Mouse (Mus musculus) cerebellum, adult 2 months (tissue): Measurements from ENCODE around the gene Gm42674. TPM values are rescaled to one million over a fixed set of nuclear protein-coding genes. Genes with fewer than 3 reads are reported as not detected.

ENCODE experiments used
- DNase-seq, 2 experiments: peaks; one replicate each; pipeline ENCODE4 v3.0.0; 2021
- H3K27ac ChIP-seq: fragments of 200-500 bp; 2 replicates; pipeline ENCODE4 v1.5.1; 2012; ENCODE audit warnings: low read length, control low read depth, inconsistent platforms; ENCODE audit not compliant: insufficient read depth
- H3K27me3 ChIP-seq: fragments of 200-500 bp; 2 replicates; pipeline ENCODE4 v1.6.1; 2012; ENCODE audit warnings: inconsistent platforms, mild to moderate bottlenecking, low read length, moderate library complexity; ENCODE audit not compliant: control insufficient read depth, insufficient read depth
- H3K4me1 ChIP-seq: fragments of 200-500 bp; 2 replicates; pipeline ENCODE4 v1.6.1; 2011; ENCODE audit warnings: low read length; ENCODE audit not compliant: control insufficient read depth, insufficient read depth
- H3K4me3 ChIP-seq: fragments of 200-500 bp; replicated peaks from 2 replicates; pipeline ENCODE3; 2011; ENCODE audit warnings: mild to moderate bottlenecking, low read depth, low read length, control low read depth; ENCODE audit not compliant: insufficient read depth
- CTCF ChIP-seq: fragments of 200-500 bp; IDR thresholded peaks from 2 replicates; pipeline ENCODE4 v1.5.1; 2011; ENCODE audit warnings: low read depth, mild to moderate bottlenecking, control low read depth, low read length, moderate library complexity, borderline replicate concordance; ENCODE audit not compliant: insufficient read depth
- POLR2A ChIP-seq: fragments of 200-500 bp; IDR thresholded peaks from 2 replicates; pipeline ENCODE4 v1.6.1; 2011; ENCODE audit warnings: low read length, control low read depth, borderline replicate concordance; ENCODE audit not compliant: insufficient read depth
- WGBS: fragments of 180-500 bp; shearing (Covaris S2); methylation state at CpG from one replicate; pipeline ENCODE4 v1.1.7; 2018; 5-methylcytosine and 5-hydroxymethylcytosine counted together
- polyA plus RNA-seq: library from polyadenylated mRNA; depleted of rRNA; stranded (reverse); fragments of >200 nt; gene quantifications from 2 replicates; pipeline ENCODE4 v1.2.3, GENCODE M21; 2012

The Gm42674 gene
- polyA plus RNA-seq, 1 experiment: not detected

GRCm38 (mm10) chr3:90614611-90615251 is 13.0 kb downstream of the Gm42674 start:
- no peak for TF ChIP-seq CTCF
- no peak overlapping the region for H3K27ac ChIP-seq
- DNase-seq: no peak
- 0 out of 2 replicates have a peak, but pooled peaks cover 2% of the 10 kb centered on the region for H3K27me3 ChIP-seq
- 84% methylated on average over 11 of the region's 11 CpGs for WGBS
- peaks cover 5% of the 10 kb centered on the region for H3K4me1 ChIP-seq
- no peak overlapping the region for H3K4me3 ChIP-seq

- WGBS: 9% methylated on average over 7 of the region's 7 CpGs
- TF ChIP-seq CTCF (peak; percentile 58; the same call in 1 of the 2 replicates), POLR2A (no peak)
- H3K4me3 ChIP-seq: no peak overlapping the region
- peaks cover 5% of the 10 kb centered on the region for H3K4me1 ChIP-seq
- DNase-seq: peak; percentile 33 to 48
- no peak overlapping the region for H3K27ac ChIP-seq
- 0 out of 2 replicates have a peak, but pooled peaks cover 2% of the 10 kb centered on the region for H3K27me3 ChIP-seq
Observed at GRCm38 (mm10) chr3:90615415-90615814, 13.7 kb downstream of the Gm42674 start.

- Histone ChIP-seq H3K27ac (no peak overlapping the region), H3K4me3 (no peak overlapping the region), H3K27me3 (0 out of 2 replicates have a peak, but pooled peaks cover 2% of the 10 kb centered on the region), H3K4me1 (peaks cover 5% of the 10 kb centered on the region)
- TF ChIP-seq CTCF (no peak), POLR2A (no peak)
- no peak for DNase-seq
- 53% methylated on average over 1 of the region's 1 CpGs for WGBS
Observed at GRCm38 (mm10) chr3:90615911-90616310, 14.2 kb downstream of the Gm42674 start.

GRCm38 (mm10) chr3:90617586-90617985 is 15.9 kb downstream of the Gm42674 start:
- TF ChIP-seq CTCF (no peak), POLR2A (no peak)
- no peak overlapping the region for H3K27ac ChIP-seq
- peaks cover 5% of the 10 kb centered on the region for H3K4me1 ChIP-seq
- DNase-seq: no peak
- no peak overlapping the region for H3K4me3 ChIP-seq
- 6% methylated on average over 1 of the region's 1 CpGs for WGBS
- 0 out of 2 replicates have a peak, but pooled peaks cover 2% of the 10 kb centered on the region for H3K27me3 ChIP-seq

- WGBS: 51% methylated on average over 7 of the region's 7 CpGs
- H3K27me3 ChIP-seq: no peaks in the 10 kb centered on the region
- no peaks in the 10 kb centered on the region for H3K4me1 ChIP-seq
- no peak for DNase-seq
- no peak overlapping the region for H3K27ac ChIP-seq
- H3K4me3 ChIP-seq: no peak overlapping the region
- no peak for TF ChIP-seq CTCF
- TF ChIP-seq POLR2A: no peak
Observed at GRCm38 (mm10) chr3:90621552-90621951, 19.8 kb downstream of the Gm42674 start.

GRCm38 (mm10) chr3:90623435-90624071 is 21.8 kb downstream of the Gm42674 start:
- Histone ChIP-seq H3K27me3 (no peaks in the 10 kb centered on the region), H3K27ac (no peak overlapping the region), H3K4me3 (no peak overlapping the region), H3K4me1 (no peaks in the 10 kb centered on the region)
- no peak for DNase-seq
- WGBS: 4% methylated on average over 2 of the region's 2 CpGs
- no peak for TF ChIP-seq POLR2A
- TF ChIP-seq CTCF: no peak

GRCm38 (mm10) chr3:90625496-90625895 is 23.8 kb downstream of the Gm42674 start:
- 77% methylated on average over 5 of the region's 5 CpGs for WGBS
- Histone ChIP-seq H3K4me3 (no peak overlapping the region), H3K4me1 (no peaks in the 10 kb centered on the region), H3K27ac (no peak overlapping the region), H3K27me3 (no peaks in the 10 kb centered on the region)
- no peak for DNase-seq
- TF ChIP-seq POLR2A (no peak), CTCF (no peak)

- TF ChIP-seq CTCF: no peak
- TF ChIP-seq POLR2A: no peak
- Histone ChIP-seq H3K4me1 (no peaks in the 10 kb centered on the region), H3K27ac (no peak overlapping the region), H3K4me3 (no peak overlapping the region), H3K27me3 (no peaks in the 10 kb centered on the region)
- DNase-seq: no peak
- 78% methylated on average over 9 of the region's 9 CpGs for WGBS
Observed at GRCm38 (mm10) chr3:90626266-90627021, 24.7 kb downstream of the Gm42674 start.
